Mouse (Mus musculus) adrenal gland, postnatal 0 days (tissue): ENCODE data around the gene Rasgrp3. TPM values are rescaled to one million over a fixed set of nuclear protein-coding genes. Genes with fewer than 3 reads are reported as not detected.

Experiments used
- polyA plus RNA-seq: library from polyadenylated mRNA; unstranded; fragments of >200 nt; fragmentation: Nextera tagmentation; extraction: Ambion mirVana; gene quantifications from 2 replicates; pipeline ENCODE4 v1.2.1, GENCODE M21; 2015

Rasgrp3 gene
- 4.9 and 12.2 TPM in 2 replicates for polyA plus RNA-seq

GRCm38 (mm10) chr17:75435599-75435998 lies at the start of gene Rasgrp3:
Gene Rasgrp3, plus strand, starts transcription at chr17:75435896.

GRCm38 (mm10) chr17:75551512-75552400 lies 116.1 kb downstream of the Rasgrp3 start, which contains the start of gene Fam98a:
Gene Fam98a, minus strand, starts transcription at chr17:75551946.

Other genes starting within 250 kb of the Rasgrp3 start
- gene Fam98a, start 116.0 kb downstream of the Rasgrp3 start, polyA plus RNA-seq, result 9.3 and 9.9 TPM in 2 replicates